Mouse (Mus musculus): ENCODE measurements at regions not wholly inside any gene's neighbourhood (a gene's known extent, or its start where the extent isn't known, plus 50 kb on each side); places are given as distances from the start of the nearest gene placed in this dataset.
"Not testable (repeated sequence)": the region's sequence is repeated elsewhere in the genome, so short reads cannot be mapped to it uniquely, and the experiment has no call there.

- DNase-seq (no peak), ATAC-seq (no peak)
- H3K9me3 ChIP-seq (ENCODE audit: low read length) = no peaks in the 10 kb centered on the region
- no peaks in the 10 kb centered on the region for H3K27me3 ChIP-seq (ENCODE audit: insufficient read depth, low read length)
- H3K27ac ChIP-seq (ENCODE audit: low read depth, low read length) = no peak overlapping the region
- no peaks in the 10 kb centered on the region for H3K4me1 ChIP-seq (ENCODE audit: insufficient read depth)
- no peak overlapping the region for H3K4me3 ChIP-seq (ENCODE audit: low read depth, low read length)
- H3K4me2 ChIP-seq (ENCODE audit: low read depth) = no peak overlapping the region
- no peaks in the 10 kb centered on the region for H3K36me3 ChIP-seq (ENCODE audit: insufficient read depth)
- TF ChIP-seq CTCF (IDR thresholded peaks at IDR 0.05; ENCODE audit: low read depth) = no peak
- no peak overlapping the region for H3K9ac ChIP-seq
Measured at GRCm38 (mm10) chr12:113333399-113333798, 147.7 kb downstream of the Tmem121 start.

GRCm38 (mm10) chr12:113333853-113334252, 148.1 kb downstream of the Tmem121 start:
- not testable (repeated sequence) for DNase-seq; H3K9me3 ChIP-seq (ENCODE audit: low read length); H3K36me3 ChIP-seq (ENCODE audit: insufficient read depth); ATAC-seq; H3K27me3 ChIP-seq (ENCODE audit: insufficient read depth, low read length); H3K9ac ChIP-seq; H3K4me1 ChIP-seq (ENCODE audit: insufficient read depth); H3K4me2 ChIP-seq (ENCODE audit: low read depth); H3K27ac ChIP-seq (ENCODE audit: low read depth, low read length); H3K4me3 ChIP-seq (ENCODE audit: low read depth, low read length)
- 78% methylated on average over 3 of the region's 3 CpGs for WGBS

GRCm38 (mm10) chr12:113337271-113337670, 151.5 kb downstream of the Tmem121 start:
- TF ChIP-seq CTCF (IDR thresholded peaks at IDR 0.05; ENCODE audit: low read depth) = no peak
- Histone ChIP-seq H3K4me1 (ENCODE audit: insufficient read depth) (no peaks in the 10 kb centered on the region), H3K36me3 (ENCODE audit: insufficient read depth) (no peaks in the 10 kb centered on the region), H3K27ac (ENCODE audit: low read depth, low read length) (no peak overlapping the region), H3K4me2 (ENCODE audit: low read depth) (no peak overlapping the region), H3K4me3 (ENCODE audit: low read depth, low read length) (no peak overlapping the region), H3K9me3 (ENCODE audit: low read length) (no peaks in the 10 kb centered on the region), H3K9ac (no peak overlapping the region), H3K27me3 (ENCODE audit: insufficient read depth, low read length) (no peaks in the 10 kb centered on the region)
- no peak for DNase-seq
- no peak for ATAC-seq
- 57% methylated on average over 3 of the region's 3 CpGs for WGBS

- no peak for ATAC-seq
- Histone ChIP-seq H3K27me3 (ENCODE audit: insufficient read depth, low read length) (no peaks in the 10 kb centered on the region), H3K9ac (no peak overlapping the region), H3K4me3 (ENCODE audit: low read depth, low read length) (no peak overlapping the region), H3K27ac (ENCODE audit: low read depth, low read length) (no peak overlapping the region), H3K36me3 (ENCODE audit: insufficient read depth) (no peaks in the 10 kb centered on the region), H3K4me1 (ENCODE audit: insufficient read depth) (no peaks in the 10 kb centered on the region), H3K4me2 (ENCODE audit: low read depth) (no peak overlapping the region), H3K9me3 (ENCODE audit: low read length) (no peaks in the 10 kb centered on the region)
- TF ChIP-seq CTCF (IDR thresholded peaks at IDR 0.05; ENCODE audit: low read depth) = no peak
- whole genome bisulfite sequencing = 58% methylated on average over 7 of the region's 7 CpGs
- no peak for DNase-seq
Measured at GRCm38 (mm10) chr12:113338891-113339290, 150.4 kb upstream of the Adam6b start.

- H3K4me2 ChIP-seq (ENCODE audit: low read depth) = no peak overlapping the region
- no peak overlapping the region for H3K9ac ChIP-seq
- H3K9me3 ChIP-seq (ENCODE audit: low read length) = no peaks in the 10 kb centered on the region
- DNase-seq (no peak), ATAC-seq (no peak)
- no peaks in the 10 kb centered on the region for H3K4me1 ChIP-seq (ENCODE audit: insufficient read depth)
- TF ChIP-seq CTCF (IDR thresholded peaks at IDR 0.05; ENCODE audit: low read depth) = no peak
- H3K4me3 ChIP-seq (ENCODE audit: low read depth, low read length) = no peak overlapping the region
- 64% methylated on average over 3 of the region's 3 CpGs for WGBS
- H3K27ac ChIP-seq (ENCODE audit: low read depth, low read length) = no peak overlapping the region
- H3K27me3 ChIP-seq (ENCODE audit: insufficient read depth, low read length) = no peaks in the 10 kb centered on the region
- no peaks in the 10 kb centered on the region for H3K36me3 ChIP-seq (ENCODE audit: insufficient read depth)
Measured at GRCm38 (mm10) chr12:113341046-113341445, 148.3 kb upstream of the Adam6b start.

GRCm38 (mm10) chr12:113355132-113355531, 134.2 kb upstream of the Adam6b start:
- H3K4me3 ChIP-seq (ENCODE audit: low read depth, low read length) = no peak overlapping the region
- TF ChIP-seq CTCF (IDR thresholded peaks at IDR 0.05; ENCODE audit: low read depth) = no peak
- no peaks in the 10 kb centered on the region for H3K27me3 ChIP-seq (ENCODE audit: insufficient read depth, low read length)
- DNase-seq = no peak
- no peak overlapping the region for H3K9ac ChIP-seq
- no peak for ATAC-seq
- no peaks in the 10 kb centered on the region for H3K4me1 ChIP-seq (ENCODE audit: insufficient read depth)
- no peaks in the 10 kb centered on the region for H3K36me3 ChIP-seq (ENCODE audit: insufficient read depth)
- no peak overlapping the region for H3K4me2 ChIP-seq (ENCODE audit: low read depth)
- no peak overlapping the region for H3K27ac ChIP-seq (ENCODE audit: low read depth, low read length)
- no peaks in the 10 kb centered on the region for H3K9me3 ChIP-seq (ENCODE audit: low read length)
- WGBS = 67% methylated on average over 2 of the region's 2 CpGs

GRCm38 (mm10) chr12:113358077-113358476, 131.2 kb upstream of the Adam6b start:
- Histone ChIP-seq H3K27ac (ENCODE audit: low read depth, low read length) (no peak overlapping the region), H3K4me1 (ENCODE audit: insufficient read depth) (no peaks in the 10 kb centered on the region), H3K9ac (no peak overlapping the region), H3K36me3 (ENCODE audit: insufficient read depth) (no peaks in the 10 kb centered on the region), H3K4me3 (ENCODE audit: low read depth, low read length) (no peak overlapping the region), H3K27me3 (ENCODE audit: insufficient read depth, low read length) (no peaks in the 10 kb centered on the region), H3K4me2 (ENCODE audit: low read depth) (no peak overlapping the region), H3K9me3 (ENCODE audit: low read length) (no peaks in the 10 kb centered on the region)
- DNase-seq (no peak), ATAC-seq (no peak)
- WGBS = 83% methylated on average over 5 of the region's 5 CpGs
- TF ChIP-seq CTCF (IDR thresholded peaks at IDR 0.05; ENCODE audit: low read depth) = no peak

- ATAC-seq = no peak
- 85% methylated on average over 7 of the region's 7 CpGs for WGBS
- DNase-seq = no peak
- H3K9ac ChIP-seq = no peak overlapping the region
- no peaks in the 10 kb centered on the region for H3K4me1 ChIP-seq (ENCODE audit: insufficient read depth)
- H3K4me3 ChIP-seq (ENCODE audit: low read depth, low read length) = no peak overlapping the region
- no peak overlapping the region for H3K4me2 ChIP-seq (ENCODE audit: low read depth)
- H3K27me3 ChIP-seq (ENCODE audit: insufficient read depth, low read length) = no peaks in the 10 kb centered on the region
- no peak overlapping the region for H3K27ac ChIP-seq (ENCODE audit: low read depth, low read length)
- H3K9me3 ChIP-seq (ENCODE audit: low read length) = no peaks in the 10 kb centered on the region
- TF ChIP-seq CTCF (IDR thresholded peaks at IDR 0.05; ENCODE audit: low read depth) = no peak
- H3K36me3 ChIP-seq (ENCODE audit: insufficient read depth) = no peaks in the 10 kb centered on the region
Measured at GRCm38 (mm10) chr12:113360032-113360431, 129.3 kb upstream of the Adam6b start.

Measured in forebrain, postnatal 0 days (tissue).